Mouse (Mus musculus) megakaryocyte, embryonic 14.5 days (primary cell): ENCODE measurements around the gene Irs1.

ENCODE experiments used
- FLI1 ChIP-seq: IDR thresholded peaks from 2 replicates; pipeline ENCODE4 v1.6.1; 2012; ENCODE audit warnings: low read length, inconsistent platforms, mixed read lengths
- GATA1 ChIP-seq: IDR thresholded peaks from 3 replicates; pipeline ENCODE4 v1.6.1; 2012; ENCODE audit warnings: mixed read lengths, low read length, inconsistent platforms, borderline replicate concordance

- TF ChIP-seq FLI1 (no peak), GATA1 (no peak)
Observed at GRCm38 (mm10) chr1:82288421-82288990, 2.7 kb downstream of the Irs1 start.
